Mouse (Mus musculus) lung, embryonic 16.5 days (tissue): ENCODE data around the gene Dffa. TPM values are rescaled to one million over a fixed set of nuclear protein-coding genes. Genes with fewer than 3 reads are reported as not detected.

Source experiments
- ATAC-seq: fragments of 200-750 bp; cut with Nextera tagmentation; 2 replicates; pipeline ENCODE4 v1.8.0; 2017; ENCODE audit warnings: low read depth, mild to moderate bottlenecking, moderate library complexity
- H3K27ac ChIP-seq: fragments of 300-500 bp; sonication (generic); 2 replicates; pipeline ENCODE4 v1.5.1; 2014; ENCODE audit warnings: mild to moderate bottlenecking, control low read depth, low read length
- H3K27me3 ChIP-seq: fragments of 300-500 bp; sonication (generic); 2 replicates; pipeline ENCODE4 v1.6.1; 2014; ENCODE audit warnings: low read depth, low read length, mixed read lengths; ENCODE audit not compliant: control insufficient read depth, insufficient read depth
- H3K36me3 ChIP-seq: fragments of 300-500 bp; sonication (generic); 2 replicates; pipeline ENCODE4 v1.6.1; 2014; ENCODE audit warnings: low read length; ENCODE audit not compliant: control insufficient read depth, insufficient read depth
- H3K4me1 ChIP-seq: fragments of 300-500 bp; sonication (generic); replicated peaks from 2 replicates; pipeline ENCODE4 v1.6.1; 2014; ENCODE audit warnings: low read length, mixed read lengths; ENCODE audit not compliant: control insufficient read depth, insufficient read depth
- H3K4me2 ChIP-seq: fragments of 300-500 bp; sonication (generic); 2 replicates; pipeline ENCODE4 v1.6.1; 2014; ENCODE audit warnings: low read depth, low read length, control low read depth
- H3K4me3 ChIP-seq: fragments of 300-500 bp; sonication (generic); 2 replicates; pipeline ENCODE4 v1.5.1; 2014; ENCODE audit warnings: mild to moderate bottlenecking, low read length, control low read depth
- H3K9ac ChIP-seq: fragments of 300-500 bp; sonication (generic); 2 replicates; pipeline ENCODE4 v1.6.1; 2014; ENCODE audit warnings: low read length, control low read depth
- H3K9me3 ChIP-seq: fragments of 300-500 bp; sonication (generic); 2 replicates; pipeline ENCODE4 v1.6.1; 2016; ENCODE audit warnings: low read length; ENCODE audit not compliant: control insufficient read depth
- WGBS: fragments of 180-500 bp; shearing (Covaris S2); extraction: QIAGEN DNeasy Blood & Tissue Kit; methylation state at CpG from one replicate; pipeline ENCODE4 v1.1.7; 2014; 5-methylcytosine and 5-hydroxymethylcytosine counted together
- polyA plus RNA-seq: library from polyadenylated mRNA; unstranded; fragments of >200 nt; fragmentation: Nextera tagmentation; extraction: Ambion mirVana; gene quantifications from 2 replicates; pipeline ENCODE4 v1.2.1, GENCODE M21; 2015

The Dffa gene
- polyA plus RNA-seq, 1 experiment from 2014 or later, result 33.2 TPM

DNA sequence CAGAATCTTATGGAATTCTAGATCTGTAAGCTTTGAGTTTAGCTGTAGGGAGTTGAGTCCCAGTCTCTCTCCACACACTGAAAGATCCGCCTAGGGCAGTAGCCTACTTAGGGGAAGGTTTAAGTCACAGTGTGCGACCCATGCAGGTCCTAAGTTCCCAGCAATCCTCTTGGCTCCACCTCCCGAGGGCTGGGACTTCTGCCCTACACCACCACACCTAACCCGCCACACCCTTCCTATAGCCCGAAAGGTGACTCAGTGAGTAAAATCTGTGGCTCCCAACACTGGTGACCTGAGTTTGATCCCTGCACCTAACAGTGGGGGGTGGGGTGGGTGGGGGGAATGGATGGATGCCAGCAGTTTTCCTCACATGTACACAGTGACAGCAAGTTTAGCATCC, 19.5 kb downstream of the Dffa start:
- Histone ChIP-seq H3K4me2 (no peak overlapping the region), H3K36me3 (peaks cover under 1% of the 10 kb centered on the region; the same call in 1 of the 2 replicates), H3K9me3 (no peaks in the 10 kb centered on the region), H3K9ac (no peak overlapping the region), H3K27ac (no peak overlapping the region), H3K4me3 (no peak overlapping the region), H3K4me1 (no peaks in the 10 kb centered on the region), H3K27me3 (no peaks in the 10 kb centered on the region)
- WGBS, result 67% methylated on average over 5 of the region's 5 CpGs
- ATAC-seq, result no peak

- Histone ChIP-seq H3K27me3 (no peaks in the 10 kb centered on the region), H3K36me3 (no peaks in the 10 kb centered on the region; the same call in 1 of the 2 replicates), H3K27ac (no peak overlapping the region), H3K4me1 (no peaks in the 10 kb centered on the region), H3K4me3 (no peak overlapping the region), H3K9me3 (no peaks in the 10 kb centered on the region), H3K4me2 (no peak overlapping the region), H3K9ac (no peak overlapping the region)
- 54% methylated on average over 11 of the region's 11 CpGs for whole genome bisulfite sequencing
- ATAC-seq, result no peak
Observed at GRCm38 (mm10) chr4:149125341-149126114, 21.6 kb downstream of the Dffa start.

GRCm38 (mm10) chr4:149126115-149126509, 22.2 kb downstream of the Dffa start:
- Histone ChIP-seq H3K36me3 (no peaks in the 10 kb centered on the region; the same call in 1 of the 2 replicates), H3K9ac (no peak overlapping the region), H3K27me3 (no peaks in the 10 kb centered on the region), H3K9me3 (no peaks in the 10 kb centered on the region), H3K4me1 (no peaks in the 10 kb centered on the region), H3K4me2 (no peak overlapping the region), H3K27ac (no peak overlapping the region), H3K4me3 (no peak overlapping the region)
- ATAC-seq, result 0 out of 2 replicates have a peak, but pooled peaks have one; percentile 28
- 48% methylated on average over 6 of the region's 6 CpGs for WGBS

GRCm38 (mm10) chr4:149126663-149127062, 22.7 kb downstream of the Dffa start, which contains the start of gene Cort:
TSS of gene Cort (minus strand) at chr4:149126763.
- no peaks in the 10 kb centered on the region for H3K4me1 ChIP-seq
- H3K9ac ChIP-seq, result no peak within 1 kb of the TSS
- no peaks in the 10 kb centered on the region for H3K9me3 ChIP-seq
- no peak within 1 kb of the TSS for H3K27ac ChIP-seq
- 78% methylated on average over 11 of the region's 11 CpGs for WGBS
- no peak within 1 kb of the TSS for H3K4me2 ChIP-seq
- H3K36me3 ChIP-seq, result no peaks in the 10 kb centered on the region; the same call in 1 of the 2 replicates
- no peak for ATAC-seq
- H3K27me3 ChIP-seq, result no peaks in the 10 kb centered on the region
- H3K4me3 ChIP-seq, result no peak within 1 kb of the TSS

- Histone ChIP-seq H3K4me2 (no peak overlapping the region), H3K27ac (no peak overlapping the region), H3K9ac (no peak overlapping the region), H3K9me3 (no peaks in the 10 kb centered on the region), H3K27me3 (no peaks in the 10 kb centered on the region), H3K36me3 (no peaks in the 10 kb centered on the region; the same call in 1 of the 2 replicates), H3K4me3 (no peak overlapping the region), H3K4me1 (0 out of 2 replicates have a peak, but pooled peaks cover 5% of the 10 kb centered on the region)
- 64% methylated on average over 18 of the region's 18 CpGs for WGBS
- no peak for ATAC-seq
Observed at GRCm38 (mm10) chr4:149128467-149128866, 24.5 kb downstream of the Dffa start.

DNA sequence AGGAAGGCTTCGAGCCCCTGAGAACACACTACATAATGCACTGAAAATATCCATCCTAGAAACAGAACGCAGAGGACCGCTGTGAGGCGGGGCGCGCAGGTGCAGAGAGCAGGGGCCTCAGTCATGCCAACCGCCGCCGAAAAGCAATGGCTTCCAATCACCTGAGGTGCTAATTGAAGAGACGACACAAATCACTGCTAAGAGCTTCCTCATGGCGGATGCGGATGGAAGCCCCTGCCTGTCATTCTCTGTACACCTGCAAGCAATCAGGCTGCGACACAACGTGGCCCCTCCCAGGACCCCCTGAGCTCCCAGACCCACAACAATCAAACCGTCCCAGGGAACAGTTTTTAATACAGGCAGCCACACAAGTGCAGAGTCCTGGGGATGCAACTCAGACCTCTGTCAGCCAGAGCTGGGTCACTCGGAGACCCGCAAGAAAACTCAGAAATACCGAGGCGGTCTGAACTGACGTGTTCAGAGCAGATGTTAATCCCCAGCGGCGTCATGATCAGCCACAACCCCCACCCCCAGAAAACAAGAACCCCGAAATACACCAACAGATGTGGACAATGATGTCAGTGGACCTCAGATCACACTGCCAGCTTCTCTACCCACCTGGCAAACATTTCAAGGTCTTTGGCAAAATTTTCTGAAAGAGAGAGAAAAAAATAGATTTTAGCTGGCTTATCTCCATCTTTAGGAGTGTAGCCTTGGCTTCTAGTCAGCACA, 27.2 kb downstream of the Dffa start:
- H3K9me3 ChIP-seq, result no peaks in the 10 kb centered on the region
- no peak for ATAC-seq
- no peaks in the 10 kb centered on the region for H3K27me3 ChIP-seq
- no peak overlapping the region for H3K9ac ChIP-seq
- H3K4me3 ChIP-seq, result no peak overlapping the region
- H3K4me1 ChIP-seq, result 0 out of 2 replicates have a peak, but pooled peaks cover 5% of the 10 kb centered on the region
- no peak overlapping the region for H3K4me2 ChIP-seq
- H3K36me3 ChIP-seq, result no peaks in the 10 kb centered on the region; the same call in 1 of the 2 replicates
- WGBS, result 91% methylated on average over 23 of the region's 23 CpGs
- H3K27ac ChIP-seq, result no peak overlapping the region

GRCm38 (mm10) chr4:149131789-149132565, 28.0 kb downstream of the Dffa start:
- WGBS, result 56% methylated on average over 21 of the region's 21 CpGs
- no peaks in the 10 kb centered on the region; the same call in 1 of the 2 replicates for H3K36me3 ChIP-seq
- no peak overlapping the region for H3K4me2 ChIP-seq
- H3K4me1 ChIP-seq, result peaks cover 10% of the 10 kb centered on the region; the same call in 1 of the 2 replicates
- no peaks in the 10 kb centered on the region for H3K9me3 ChIP-seq
- no peak for ATAC-seq
- no peak overlapping the region for H3K9ac ChIP-seq
- no peak overlapping the region for H3K27ac ChIP-seq
- no peak overlapping the region for H3K4me3 ChIP-seq
- no peaks in the 10 kb centered on the region for H3K27me3 ChIP-seq

DNA sequence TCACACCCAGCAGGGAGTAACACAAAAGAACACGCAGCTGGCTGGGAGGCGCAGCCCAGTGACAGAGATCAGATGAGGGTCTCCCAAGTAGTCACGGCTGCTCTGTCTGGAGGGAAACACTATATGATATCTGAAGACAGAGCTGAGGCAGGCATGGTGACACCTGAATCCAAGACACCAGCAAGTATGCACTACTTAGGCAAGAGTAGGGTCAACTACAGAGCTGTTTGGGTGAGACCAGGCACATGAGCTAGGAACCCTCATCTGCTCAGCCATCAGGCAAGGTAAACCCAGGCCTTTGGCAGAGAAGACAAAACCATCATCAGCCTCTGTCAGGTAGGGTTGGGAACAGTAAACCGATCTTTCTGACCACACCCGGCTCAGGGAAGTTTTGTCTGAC, 29.4 kb downstream of the Dffa start:
- WGBS, result 78% methylated on average over 5 of the region's 5 CpGs

More for the DNA sequence above, 29.4 kb downstream of the Dffa start:
- H3K27ac ChIP-seq, result no peak overlapping the region
- H3K9me3 ChIP-seq, result no peaks in the 10 kb centered on the region
- no peaks in the 10 kb centered on the region for H3K27me3 ChIP-seq
- ATAC-seq, result no peak
- H3K4me3 ChIP-seq, result no peak overlapping the region
- H3K4me2 ChIP-seq, result no peak overlapping the region
- no peaks in the 10 kb centered on the region for H3K36me3 ChIP-seq
- H3K4me1 ChIP-seq, result peaks cover 10% of the 10 kb centered on the region; the same call in 1 of the 2 replicates
- no peak overlapping the region for H3K9ac ChIP-seq
